Mouse (Mus musculus): ENCODE measurements around the gene Krt222.

The Krt222 gene

GRCm38 (mm10) chr11:99243820-99244374 is at the start of gene Krt222:
Gene Krt222 (minus strand): TSS chr11:99244085.
- in situ Hi-C loops (cut with MboI, MseI) = loop anchor here (10.0 kb wide), 1 partner anchor 49 kb away; no protein-coding TSS in a partner anchor

- in situ Hi-C loops (cut with MboI, MseI) = loop anchor here (5.0 kb wide), 2 partner anchors 36 to 106 kb away; no protein-coding TSS in a partner anchor
Observed at GRCm38 (mm10) chr11:99292846-99293245, 49.0 kb upstream of the Krt222 start.

GRCm38 (mm10) chr11:99284833-99285312 is 41.0 kb upstream of the Krt222 start, which contains the start of gene Krt24:
Gene Krt24 (minus strand): TSS chr11:99285262.
- in situ Hi-C loops (cut with MboI, MseI) = no loop called here

GRCm38 (mm10) chr11:99284011-99284410 is 40.1 kb upstream of the Krt222 start:
- in situ Hi-C loops (cut with MboI, MseI) = no loop called here

- in situ Hi-C loops (cut with MboI, MseI) = no loop called here
Observed at GRCm38 (mm10) chr11:99283334-99283733, 39.4 kb upstream of the Krt222 start.

DNA sequence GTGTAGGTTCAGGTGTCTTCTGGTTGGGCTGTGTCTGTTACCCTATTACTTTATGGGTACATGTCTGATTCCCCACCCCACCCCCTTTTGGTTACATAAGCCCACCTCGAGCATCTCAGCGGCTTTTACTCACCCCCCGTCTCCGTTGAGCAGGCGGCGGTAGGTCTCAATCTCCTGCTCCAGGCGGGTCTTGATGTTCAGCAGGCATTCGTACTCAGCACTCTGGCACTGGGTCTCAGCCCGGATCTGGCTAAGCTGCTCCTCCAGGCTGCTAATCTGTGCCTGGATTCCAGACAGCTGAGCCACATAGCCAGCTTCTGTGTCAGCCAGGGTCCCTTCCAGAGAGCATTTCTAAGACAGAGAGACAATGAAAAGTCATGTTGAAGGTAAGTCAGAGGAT is 37.2 kb upstream of the Krt222 start:
- in situ Hi-C loops (cut with MboI, MseI) = no loop called here

DNA sequence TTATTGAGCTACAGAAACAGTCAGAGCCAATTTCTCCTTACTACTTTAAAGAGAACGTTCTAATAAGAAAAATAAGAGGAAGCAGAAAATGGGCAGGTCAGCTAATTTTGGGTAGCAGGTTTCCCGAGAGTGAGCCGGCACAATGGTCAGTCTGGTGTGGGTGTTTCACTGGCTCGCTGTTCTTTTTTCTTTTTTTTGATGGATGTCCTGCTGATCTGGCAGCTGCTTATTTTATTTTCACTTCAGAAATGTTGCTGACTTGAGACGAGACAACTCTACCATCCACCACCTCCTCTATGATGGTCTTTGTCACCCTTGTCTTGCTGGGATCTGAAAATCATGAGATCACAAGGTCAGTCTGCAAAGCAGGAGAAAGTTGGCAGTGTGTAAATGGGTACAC is 36.1 kb upstream of the Krt222 start:
- in situ Hi-C loops (cut with MboI, MseI) = no loop called here

DNA sequence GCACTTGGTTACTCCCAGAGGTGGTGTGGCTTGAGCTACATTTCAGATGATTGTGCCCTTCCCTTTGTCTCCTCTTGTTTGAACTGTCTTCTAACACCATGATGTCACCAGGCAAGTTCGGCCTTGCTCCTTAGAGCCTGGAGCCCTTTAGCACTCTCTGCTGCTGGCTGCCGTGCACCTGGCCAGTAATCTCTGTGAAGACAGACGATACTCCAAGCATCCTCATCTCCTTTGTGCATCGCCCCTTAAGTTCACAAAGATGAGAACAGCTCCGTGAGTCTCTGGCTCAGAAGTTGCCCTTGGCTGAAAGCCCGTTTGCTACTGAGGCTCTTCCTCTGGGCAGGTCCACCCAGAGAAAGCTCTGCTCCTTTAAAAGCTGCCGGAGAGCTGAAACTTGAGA is 32.9 kb upstream of the Krt222 start:
- in situ Hi-C loops (cut with MboI, MseI) = no loop called here

GRCm38 (mm10) chr11:99275624-99276023 is 31.7 kb upstream of the Krt222 start:
- in situ Hi-C loops (cut with MboI, MseI) = no loop called here

GRCm38 (mm10) chr11:99272721-99273120 is 28.8 kb upstream of the Krt222 start:
- in situ Hi-C loops (cut with MboI, MseI) = no loop called here

DNA sequence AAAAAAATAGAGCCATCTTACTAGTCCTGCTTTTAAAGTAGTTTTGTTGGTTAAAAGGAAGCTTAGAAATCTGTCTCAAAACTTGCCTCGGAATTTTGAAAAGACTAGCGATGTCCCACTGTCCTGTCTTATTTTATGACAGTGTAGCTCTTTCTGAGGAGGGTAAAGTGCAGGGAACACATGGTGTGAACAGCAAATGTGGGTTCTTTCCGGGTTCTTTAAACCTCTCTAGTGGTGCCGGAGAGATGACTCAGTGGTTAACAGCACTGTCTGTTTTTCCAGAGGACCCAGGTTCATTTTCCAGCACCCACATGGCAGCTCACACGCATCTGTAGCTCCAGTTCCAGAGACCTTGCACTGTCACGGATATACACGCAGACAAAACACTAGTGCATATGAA is 25.3 kb upstream of the Krt222 start:
- in situ Hi-C loops (cut with MboI, MseI) = no loop called here

DNA sequence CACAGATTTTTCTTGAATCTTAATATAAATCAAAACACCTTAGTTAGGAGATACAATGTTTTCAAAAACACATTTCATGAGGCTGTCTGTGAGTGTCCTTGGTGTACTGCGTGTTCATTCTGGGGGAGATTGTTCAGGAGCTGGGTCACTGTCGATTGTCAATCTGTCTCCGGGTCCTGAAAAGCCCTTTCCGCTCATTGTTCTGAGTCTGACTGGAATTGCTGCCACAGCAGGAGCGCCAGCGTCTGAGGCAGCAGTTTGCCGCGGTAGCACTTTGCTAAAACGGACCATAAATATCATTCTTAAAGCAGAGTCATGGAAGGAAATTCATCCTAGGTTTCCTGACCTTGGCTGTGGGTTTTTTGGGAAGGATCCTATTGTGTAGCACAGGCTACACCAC is 21.9 kb upstream of the Krt222 start:
- in situ Hi-C loops (cut with MboI, MseI) = no loop called here

DNA sequence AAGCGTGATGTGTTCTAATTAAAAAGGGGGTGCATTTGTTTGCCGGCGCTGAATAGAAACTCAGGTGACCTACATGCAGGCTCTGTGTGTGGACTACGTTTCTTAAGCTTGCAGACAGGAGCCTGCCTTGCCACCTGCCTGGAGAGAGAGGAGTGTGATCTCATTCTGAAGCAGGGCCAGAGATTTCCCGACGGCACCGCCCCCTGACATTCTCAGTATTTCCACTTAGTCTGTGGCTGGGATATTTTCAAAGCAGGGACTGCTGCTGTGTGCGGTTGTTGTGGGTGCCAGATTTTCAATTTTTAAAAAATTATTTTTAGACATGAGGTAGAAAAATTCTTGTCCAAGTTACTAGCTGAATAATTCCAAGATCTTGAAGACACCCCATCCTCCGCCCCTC is 21.3 kb upstream of the Krt222 start:
- in situ Hi-C loops (cut with MboI, MseI) = no loop called here

DNA sequence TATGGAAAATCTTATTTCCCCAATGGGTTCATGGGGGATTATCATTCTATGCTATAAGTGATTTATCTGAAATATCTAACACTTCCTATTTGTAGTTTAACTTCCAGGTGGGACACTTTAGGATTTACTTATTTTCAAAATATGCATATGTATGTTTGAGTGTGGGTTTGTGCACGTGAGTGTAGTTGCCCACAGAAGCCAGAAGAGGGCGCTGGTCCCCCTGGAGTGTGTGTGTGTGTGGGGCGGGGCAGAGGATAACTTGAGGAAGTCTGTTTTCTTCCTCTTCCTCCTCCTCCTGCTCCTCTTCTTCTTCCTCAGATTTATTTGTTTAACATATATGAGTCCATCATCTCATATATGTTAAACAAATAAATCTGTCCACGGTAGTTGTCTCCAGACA is 12.3 kb upstream of the Krt222 start:
- in situ Hi-C loops (cut with MboI, MseI) = loop anchor here (5.0 kb wide), 1 partner anchor 36 kb away; no protein-coding TSS in a partner anchor

- in situ Hi-C loops (cut with MboI, MseI) = loop anchor here (5.0 kb wide), 1 partner anchor 37 kb away; no protein-coding TSS in a partner anchor
Observed at GRCm38 (mm10) chr11:99255316-99255715, 11.4 kb upstream of the Krt222 start.

DNA sequence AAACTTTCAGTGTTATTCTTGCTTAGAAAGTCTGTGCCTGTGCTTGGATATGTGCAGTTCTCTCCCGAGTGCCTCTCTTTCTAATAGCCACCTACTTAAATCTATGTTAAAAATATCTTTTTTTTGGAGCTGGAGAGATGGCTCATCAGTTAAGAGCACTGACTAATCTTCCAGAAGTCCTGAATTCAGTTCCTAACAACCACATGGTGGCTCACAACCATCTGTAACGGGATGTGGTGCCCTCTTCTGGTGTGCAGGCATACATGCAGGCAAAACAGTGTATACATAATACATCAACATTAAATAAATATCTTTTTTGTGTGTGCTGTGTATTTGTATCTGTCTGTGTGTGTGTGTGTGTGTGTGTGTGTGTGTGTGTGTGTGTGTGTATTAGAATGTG is 10.0 kb upstream of the Krt222 start:
- in situ Hi-C loops (cut with MboI, MseI) = no loop called here

DNA sequence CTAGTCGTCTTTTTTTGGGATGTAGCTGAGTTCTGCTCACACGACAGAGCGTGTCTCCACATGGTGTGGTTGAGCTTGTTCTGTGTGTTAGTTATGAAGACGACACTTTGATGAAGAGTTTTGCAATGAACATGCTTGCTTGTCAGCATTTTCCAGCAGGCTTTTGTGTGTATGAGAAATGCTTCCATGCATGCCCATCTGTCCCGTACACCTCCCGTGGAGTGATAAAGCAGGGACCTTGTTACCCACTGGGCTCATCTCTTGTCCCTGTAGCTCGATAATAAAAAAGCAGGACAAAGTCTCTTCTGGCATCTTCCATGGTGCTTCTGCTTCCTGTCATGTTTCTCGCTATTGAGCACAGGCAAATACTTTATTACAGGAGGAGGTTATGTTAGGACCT is 8.8 kb upstream of the Krt222 start:
- in situ Hi-C loops (cut with MboI, MseI) = no loop called here

DNA sequence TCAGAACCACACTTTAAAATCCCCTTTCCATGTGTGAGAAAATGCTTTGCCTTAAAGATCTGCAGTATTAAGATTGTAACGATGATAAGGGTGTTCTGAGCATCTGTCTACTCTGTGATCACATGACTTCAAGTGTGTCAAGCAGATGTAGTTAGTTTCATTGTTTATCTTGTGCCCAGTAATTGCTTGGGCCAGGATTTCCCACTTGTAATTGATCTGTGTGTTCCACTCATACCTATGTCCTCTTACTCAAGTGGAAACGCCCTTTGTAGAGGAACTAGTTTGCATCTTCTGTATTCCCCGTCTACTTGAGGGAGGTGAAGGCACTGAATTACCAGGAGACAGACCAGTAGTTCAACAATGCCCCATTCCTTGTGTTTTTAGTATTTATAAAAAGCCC is 6.8 kb upstream of the Krt222 start:
- in situ Hi-C loops (cut with MboI, MseI) = no loop called here

- in situ Hi-C loops (cut with MboI, MseI) = no loop called here
Observed at GRCm38 (mm10) chr11:99250241-99250640, 6.4 kb upstream of the Krt222 start.

- in situ Hi-C loops (cut with MboI, MseI) = loop anchor here (10.0 kb wide), 1 partner anchor 54 kb away; no protein-coding TSS in a partner anchor
Observed at GRCm38 (mm10) chr11:99249115-99249514, 5.2 kb upstream of the Krt222 start.

DNA sequence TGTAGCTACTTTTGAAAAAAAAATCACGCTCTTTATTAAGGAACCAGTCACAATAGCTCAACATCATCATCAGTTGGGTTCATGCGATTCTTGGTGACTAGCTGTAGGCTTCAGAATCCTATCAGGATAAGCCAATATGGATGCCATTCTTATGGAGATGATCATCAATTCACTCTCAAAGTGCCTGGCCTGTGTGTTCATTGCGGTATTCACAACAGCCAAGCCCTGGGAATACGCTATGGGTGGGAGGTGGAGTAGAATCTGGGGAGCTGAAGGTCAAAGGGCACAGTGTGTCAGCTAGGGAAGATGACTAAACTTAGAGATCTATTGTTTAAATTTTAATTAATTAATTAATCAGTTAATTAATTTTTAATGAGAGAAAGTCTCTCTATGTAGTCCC is 4.0 kb upstream of the Krt222 start:
- in situ Hi-C loops (cut with MboI, MseI) = loop anchor here (10.0 kb wide), 1 partner anchor 53 kb away; no protein-coding TSS in a partner anchor

DNA sequence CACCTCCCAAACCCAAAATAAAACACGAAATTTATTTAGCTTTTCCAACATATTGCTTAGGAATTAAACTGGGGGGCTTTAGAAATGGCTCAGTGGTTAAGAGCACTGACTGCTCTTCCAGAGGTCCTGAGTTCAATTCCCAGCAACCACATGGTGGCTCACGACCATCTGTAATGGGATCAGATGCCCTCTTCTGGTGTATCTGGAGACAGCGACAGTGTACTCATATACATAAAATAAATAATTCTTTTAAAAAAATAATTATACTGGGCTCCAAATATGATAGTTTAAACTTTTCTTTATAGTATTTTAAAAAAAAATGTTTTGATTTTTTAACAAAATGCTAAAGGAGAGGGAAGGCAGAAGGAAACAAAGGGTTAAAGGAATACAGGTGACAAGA is 634 bp upstream of the Krt222 start:
- in situ Hi-C loops (cut with MboI, MseI) = loop anchor here (10.0 kb wide), 1 partner anchor 50 kb away; no protein-coding TSS in a partner anchor

- in situ Hi-C loops (cut with MboI, MseI) = loop anchor here (10.0 kb wide), 1 partner anchor 49 kb away; no protein-coding TSS in a partner anchor
Observed at GRCm38 (mm10) chr11:99243200-99243819, 575 bp downstream of the Krt222 start.
